Mouse (Mus musculus) MEL (cell line): ENCODE data around the gene Gbp8. TPM values are rescaled to one million over a fixed set of nuclear protein-coding genes. Genes with fewer than 3 reads are reported as not detected.

Source experiments
- DNase-seq: peaks from one replicate; pipeline ENCODE4 v3.0.0; 2011; ENCODE audit warnings: low read depth, low spot score
- H3K27ac ChIP-seq: 2 replicates; pipeline ENCODE4 v1.5.1; 2012; ENCODE audit warnings: low read depth, mild to moderate bottlenecking, control low read depth, low read length, moderate library complexity; ENCODE audit not compliant: control insufficient read depth
- H3K27me3 ChIP-seq, 2 experiments: fragments of 150-350 bp in 1 of 2; sonication (generic) in 1 of 2; 2 replicates each; pipeline ENCODE4 v1.6.1; 2012; ENCODE audit warnings: low read length in 2 of 2, mild to moderate bottlenecking in 2 of 2, improper control_type of control experiment in 1 of 2, moderate library complexity in 1 of 2; ENCODE audit not compliant: insufficient read depth in 2 of 2, control insufficient read depth in 1 of 2
- H3K36me3 ChIP-seq, 2 experiments: 2 replicates each; pipeline ENCODE4 v1.6.1; 2012 to 2014; ENCODE audit warnings: low read length in 2 of 2, improper control_type of control experiment in 1 of 2, inconsistent platforms in 1 of 2, mild to moderate bottlenecking in 1 of 2; ENCODE audit not compliant: insufficient read depth in 2 of 2, control insufficient read depth in 1 of 2
- H3K4me1 ChIP-seq, 2 experiments: fragments of 150-350 bp in 1 of 2; sonication (generic) in 1 of 2; 2 replicates each; pipeline ENCODE4 v1.6.1; 2012; ENCODE audit warnings: low read length in 2 of 2, improper control_type of control experiment in 1 of 2, mild to moderate bottlenecking in 1 of 2; ENCODE audit not compliant: insufficient read depth in 2 of 2, control insufficient read depth in 1 of 2
- H3K4me3 ChIP-seq, 2 experiments: fragments of 150-350 bp in 1 of 2; sonication (generic) in 1 of 2; 2 replicates each; pipeline ENCODE4 v1.5.1; 2012; ENCODE audit warnings: low read depth in 2 of 2, low read length in 2 of 2, mild to moderate bottlenecking in 2 of 2, moderate library complexity in 2 of 2, control low read depth in 1 of 2, improper control_type of control experiment in 1 of 2; ENCODE audit not compliant: control insufficient read depth in 1 of 2, insufficient read depth in 1 of 2
- H3K79me2 ChIP-seq: 2 replicates; pipeline ENCODE4 v1.6.1; 2012; ENCODE audit warnings: mild to moderate bottlenecking, low read length, moderate library complexity; ENCODE audit not compliant: control insufficient read depth, poor library complexity, insufficient read depth
- H3K9ac ChIP-seq: 2 replicates; pipeline ENCODE4 v1.6.1; 2012; ENCODE audit warnings: low read depth, mild to moderate bottlenecking, control low read depth, low read length, moderate library complexity; ENCODE audit not compliant: control insufficient read depth, poor library complexity, severe bottlenecking
- H3K9me3 ChIP-seq: fragments of 150-350 bp; sonication (generic); replicated peaks from 2 replicates; pipeline ENCODE4 v1.6.1; 2012; ENCODE audit warnings: mild to moderate bottlenecking, low read length, improper control_type of control experiment, moderate library complexity; ENCODE audit not compliant: insufficient read depth
- CHD1 ChIP-seq: IDR thresholded peaks from 2 replicates; pipeline ENCODE4 v1.6.1; 2012; ENCODE audit warnings: low read depth, mild to moderate bottlenecking, inconsistent platforms, low read length, improper control_type of control experiment
- CHD2 ChIP-seq: IDR thresholded peaks from 2 replicates; pipeline ENCODE4 v1.6.1; 2011; ENCODE audit warnings: low read length, improper control_type of control experiment
- CTCF ChIP-seq, 3 experiments: IDR thresholded peaks in 2 of 3; conservative IDR thresholded peaks in 1 of 3; 2 replicates each; pipeline ENCODE4 v1.5.1; 2011 to 2012; ENCODE audit warnings: low read length in 3 of 3, low read depth in 2 of 3, mild to moderate bottlenecking in 2 of 3, improper control_type of control experiment in 1 of 3, inconsistent platforms in 1 of 3, mixed read lengths in 1 of 3, moderate library complexity in 1 of 3; ENCODE audit not compliant: control insufficient read depth in 1 of 3, insufficient read depth in 1 of 3, poor library complexity in 1 of 3, severe bottlenecking in 1 of 3
- EP300 ChIP-seq, 2 experiments: IDR thresholded peaks; 2 replicates each; pipeline ENCODE4 v1.6.1; 2011; ENCODE audit warnings: improper control_type of control experiment in 2 of 2, low read length in 2 of 2, low read depth in 1 of 2, mild to moderate bottlenecking in 1 of 2
- ETS1 ChIP-seq: IDR thresholded peaks from 2 replicates; pipeline ENCODE4 v1.6.1; 2012; ENCODE audit warnings: low read depth, mild to moderate bottlenecking, inconsistent platforms, low read length, improper control_type of control experiment, moderate library complexity
- GABPA ChIP-seq: IDR thresholded peaks from 2 replicates; pipeline ENCODE4 v1.6.1; 2012; ENCODE audit warnings: low read depth, mild to moderate bottlenecking, inconsistent platforms, low read length, improper control_type of control experiment, moderate library complexity
- HCFC1 ChIP-seq: IDR thresholded peaks from 2 replicates; pipeline ENCODE4 v1.6.1; 2012; ENCODE audit warnings: low read depth, mild to moderate bottlenecking, inconsistent platforms, low read length, improper control_type of control experiment, moderate library complexity
- KAT2A ChIP-seq: conservative IDR thresholded peaks from 2 replicates; pipeline ENCODE4 v1.6.1; 2012; ENCODE audit warnings: low read depth, low read length, improper control_type of control experiment, inconsistent platforms
- MAFK ChIP-seq: IDR thresholded peaks from 2 replicates; pipeline ENCODE4 v1.6.1; 2011; ENCODE audit warnings: low read depth, mild to moderate bottlenecking, low read length, improper control_type of control experiment, borderline replicate concordance
- MAX ChIP-seq: IDR thresholded peaks from 2 replicates; pipeline ENCODE4 v1.6.1; 2011; ENCODE audit warnings: low read length, improper control_type of control experiment
- MAZ ChIP-seq: IDR thresholded peaks from 2 replicates; pipeline ENCODE4 v1.6.1; 2012; ENCODE audit warnings: low read depth, mild to moderate bottlenecking, inconsistent platforms, low read length, improper control_type of control experiment
- MEF2A ChIP-seq: IDR thresholded peaks from 2 replicates; pipeline ENCODE4 v1.6.1; 2014; ENCODE audit warnings: low read depth, mild to moderate bottlenecking, inconsistent platforms, low read length, improper control_type of control experiment; ENCODE audit not compliant: poor library complexity, insufficient replicate concordance, severe bottlenecking; ENCODE audit errors: extremely low read depth
- MXI1 ChIP-seq: IDR thresholded peaks from 2 replicates; pipeline ENCODE4 v1.6.1; 2011; ENCODE audit warnings: mild to moderate bottlenecking, low read depth, low read length, improper control_type of control experiment
- MYC ChIP-seq: IDR thresholded peaks from 2 replicates; pipeline ENCODE4 v1.6.1; 2011; ENCODE audit warnings: low read depth, mild to moderate bottlenecking, low read length, improper control_type of control experiment, moderate library complexity
- NELFE ChIP-seq: IDR thresholded peaks from 2 replicates; pipeline ENCODE4 v1.6.1; 2011; ENCODE audit warnings: low read depth, low read length, improper control_type of control experiment
- NRF1 ChIP-seq: IDR thresholded peaks from 2 replicates; pipeline ENCODE4 v1.6.1; 2014; ENCODE audit warnings: low read depth, mild to moderate bottlenecking, inconsistent platforms, low read length, improper control_type of control experiment, moderate library complexity; ENCODE audit not compliant: poor library complexity, insufficient read depth, severe bottlenecking
- POLR2A ChIP-seq, 2 experiments: IDR thresholded peaks; 2 replicates each; pipeline ENCODE4 v1.6.1; 2011 to 2012; ENCODE audit warnings: low read length in 2 of 2, mild to moderate bottlenecking in 2 of 2, control low read depth in 1 of 2, improper control_type of control experiment in 1 of 2, low read depth in 1 of 2, moderate library complexity in 1 of 2; ENCODE audit not compliant: control insufficient read depth in 1 of 2, insufficient read depth in 1 of 2, poor library complexity in 1 of 2
- POLR2AphosphoS2 ChIP-seq: IDR thresholded peaks from 2 replicates; pipeline ENCODE4 v1.6.1; 2011; ENCODE audit warnings: low read length, improper control_type of control experiment
- RCOR1 ChIP-seq: IDR thresholded peaks from 2 replicates; pipeline ENCODE4 v1.6.1; 2012; ENCODE audit warnings: low read depth, mild to moderate bottlenecking, inconsistent platforms, low read length, improper control_type of control experiment
- SIN3A ChIP-seq: IDR thresholded peaks from 2 replicates; pipeline ENCODE4 v1.6.1; 2012; ENCODE audit warnings: low read length, improper control_type of control experiment, inconsistent platforms
- TBP ChIP-seq: IDR thresholded peaks from 2 replicates; pipeline ENCODE4 v1.8.0; 2011; ENCODE audit warnings: low read depth, low read length, improper control_type of control experiment
- TCF12 ChIP-seq: IDR thresholded peaks from 2 replicates; pipeline ENCODE4 v1.6.1; 2014; ENCODE audit warnings: low read depth, mild to moderate bottlenecking, inconsistent platforms, low read length, improper control_type of control experiment, moderate library complexity
- USF2 ChIP-seq, 2 experiments: IDR thresholded peaks; 2 replicates each; pipeline ENCODE4 v1.6.1; 2011 to 2012; ENCODE audit warnings: improper control_type of control experiment in 2 of 2, low read length in 2 of 2, borderline replicate concordance in 1 of 2, inconsistent platforms in 1 of 2, low read depth in 1 of 2, mild to moderate bottlenecking in 1 of 2; ENCODE audit not compliant: insufficient read depth in 1 of 2
- ZC3H11A ChIP-seq: IDR thresholded peaks from 2 replicates; pipeline ENCODE4 v1.6.1; 2012; ENCODE audit warnings: low read depth, mild to moderate bottlenecking, inconsistent platforms, low read length, improper control_type of control experiment
- polyA plus RNA-seq, 2 experiments: library from polyadenylated mRNA; stranded (reverse) in 1 of 2; unstranded in 1 of 2; fragments of >175 nt in 1 of 2; fragments of >200 nt in 1 of 2; gene quantifications; 2 replicates each; pipeline versions ENCODE4 v1.2.1 to v1.2.4; 2012; ENCODE audit warnings: low replicate concordance in 2 of 2, low read depth in 1 of 2; ENCODE audit not compliant: insufficient read length in 2 of 2, insufficient read depth in 1 of 2, missing spikeins in 1 of 2
- total RNA-seq: library from RNA; depleted of rRNA; stranded (reverse); fragments of 300-350 nt; gene quantifications from 2 replicates; pipeline ENCODE4 v1.2.3, GENCODE M21; 2012

The Gbp8 gene
- total and polyA plus RNA-seq, 3 experiments, result not detected

DNA sequence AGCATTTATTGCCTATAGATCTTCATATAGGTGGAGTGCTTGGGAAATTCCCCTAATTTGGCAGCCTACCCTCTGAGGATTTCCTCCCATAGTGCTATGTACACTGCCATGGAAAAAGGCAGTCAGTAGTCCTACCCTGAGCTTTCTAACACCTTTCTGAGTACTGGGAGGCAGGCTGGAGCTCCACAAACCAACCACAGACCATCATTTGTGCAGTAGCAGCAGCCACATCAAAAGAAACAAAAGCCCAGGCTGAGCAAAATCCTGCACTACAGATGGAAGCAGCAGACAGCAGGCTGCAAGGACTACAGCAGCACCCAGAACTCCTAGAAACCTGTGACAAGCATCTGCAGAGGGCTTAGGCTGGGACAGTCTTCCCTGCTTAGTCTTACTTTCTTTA, 129.0 kb downstream of the Gbp8 start:
- no peaks in the 10 kb centered on the region for H3K4me1 ChIP-seq
- no peaks in the 10 kb centered on the region for H3K36me3 ChIP-seq
- H3K27ac ChIP-seq, result no peak overlapping the region
- H3K79me2 ChIP-seq, result no peaks in the 10 kb centered on the region
- no peak overlapping the region for H3K9ac ChIP-seq
- H3K27me3 ChIP-seq, result no peaks in the 10 kb centered on the region
- TF ChIP-seq RCOR1 (no peak), CTCF (IDR thresholded peaks at IDR 0.05 in 2 of 3, conservative IDR thresholded peaks at IDR 0.05 in 1 of 3; ENCODE audit: control insufficient read depth in 1 of 3, insufficient read depth in 1 of 3, low read depth in 2 of 3, low read length in 3 of 3, poor library complexity in 1 of 3, severe bottlenecking in 1 of 3) (no peak), NELFE (no peak), TBP (no peak), CHD1 (no peak), KAT2A (no peak), MAFK (no peak), MXI1 (no peak), GABPA (no peak), MAX (no peak), MYC (no peak)
- TF ChIP-seq, all 39 proteins: peak for 0
- no peak for DNase-seq
- no peak overlapping the region for H3K4me3 ChIP-seq
- H3K9me3 ChIP-seq, result no peaks in the 10 kb centered on the region

GRCm38 (mm10) chr5:104989411-104989810, 149.9 kb downstream of the Gbp8 start:
- Histone ChIP-seq H3K9ac (no peak overlapping the region), H3K27me3 (no peaks in the 10 kb centered on the region), H3K36me3 (no peaks in the 10 kb centered on the region), H3K27ac (no peak overlapping the region), H3K4me1 (no peaks in the 10 kb centered on the region), H3K4me3 (no peak overlapping the region), H3K9me3 (no peaks in the 10 kb centered on the region), H3K79me2 (no peaks in the 10 kb centered on the region)
- no peak for DNase-seq
- TF ChIP-seq RCOR1 (no peak), POLR2A (IDR thresholded peaks at IDR 0.05; ENCODE audit: control insufficient read depth in 1 of 2, insufficient read depth in 1 of 2, low read depth in 1 of 2, low read length in 2 of 2, poor library complexity in 1 of 2) (no peak), HCFC1 (no peak), ETS1 (no peak), CTCF (IDR thresholded peaks at IDR 0.05 in 2 of 3, conservative IDR thresholded peaks at IDR 0.05 in 1 of 3; ENCODE audit: control insufficient read depth in 1 of 3, insufficient read depth in 1 of 3, low read depth in 2 of 3, low read length in 3 of 3, poor library complexity in 1 of 3, severe bottlenecking in 1 of 3) (no peak), SIN3A (no peak), CHD2 (no peak), TCF12 (no peak), MAZ (no peak), NRF1 (no peak), MEF2A (no peak), ZC3H11A (no peak), MYC (no peak), USF2 (IDR thresholded peaks at IDR 0.05; ENCODE audit: borderline replicate concordance in 1 of 2, insufficient read depth in 1 of 2, low read depth in 1 of 2, low read length in 2 of 2) (no peak), GABPA (no peak), EP300 (IDR thresholded peaks at IDR 0.05; ENCODE audit: low read depth in 1 of 2, low read length in 2 of 2) (no peak), KAT2A (no peak), TBP (no peak), POLR2AphosphoS2 (no peak)
